Mouse (Mus musculus) CH12.LX (cell line): ENCODE measurements at regions not wholly inside any gene's neighbourhood (a gene's known extent, or its start where the extent isn't known, plus 50 kb on each side); places are given as distances from the start of the nearest gene placed in this dataset.
A peak's percentile ranks its signal among the peaks of the same experiment; 100 is the strongest.

ENCODE experiments used
- DNase-seq: peaks from one replicate; pipeline ENCODE4 v3.0.0-alpha.2; 2013; ENCODE audit errors: extremely low read depth
- H3K27ac ChIP-seq: 2 replicates; pipeline ENCODE4 v1.5.1; 2012; ENCODE audit warnings: low read depth, mild to moderate bottlenecking, control low read depth, moderate library complexity; ENCODE audit not compliant: insufficient read depth
- H3K27me3 ChIP-seq: replicated peaks from 2 replicates; pipeline ENCODE3; 2012; ENCODE audit warnings: inconsistent platforms
- H3K36me3 ChIP-seq, 2 experiments: replicated peaks in 1 of 2; 2 replicates each; pipeline versions ENCODE3 to v1.6.1; 2012; ENCODE audit warnings: inconsistent platforms in 1 of 2, low read length in 1 of 2, mild to moderate bottlenecking in 1 of 2, mixed read lengths in 1 of 2, moderate library complexity in 1 of 2; ENCODE audit not compliant: control insufficient read depth in 1 of 2, insufficient read depth in 1 of 2
- H3K4me1 ChIP-seq, 2 experiments: 2 replicates each; pipeline ENCODE4 v1.6.1; 2012; ENCODE audit warnings: inconsistent platforms in 1 of 2, moderate library complexity in 1 of 2; ENCODE audit not compliant: insufficient read depth in 2 of 2, control insufficient read depth in 1 of 2
- H3K4me2 ChIP-seq: 2 replicates; pipeline ENCODE4 v1.6.1; 2012; ENCODE audit warnings: low read depth, mild to moderate bottlenecking, control low read depth; ENCODE audit not compliant: poor library complexity, insufficient read depth, severe bottlenecking
- H3K4me3 ChIP-seq, 3 experiments: fragments of 150-350 bp in 1 of 3; sonication (generic) in 1 of 3; replicated peaks in 1 of 3; 2 replicates each; pipeline versions ENCODE3 to v1.5.1; 2011 to 2012; ENCODE audit warnings: low read depth in 2 of 3, low read length in 2 of 3, mild to moderate bottlenecking in 2 of 3, moderate library complexity in 2 of 3, control low read depth in 1 of 3, improper control_type of control experiment in 1 of 3, inconsistent platforms in 1 of 3, mixed read lengths in 1 of 3; ENCODE audit not compliant: poor library complexity in 1 of 3
- H3K79me2 ChIP-seq: replicated peaks from 2 replicates; pipeline ENCODE4 v1.6.1; 2012; ENCODE audit warnings: mild to moderate bottlenecking, moderate library complexity; ENCODE audit not compliant: control insufficient read depth, poor library complexity, insufficient read depth, severe bottlenecking; ENCODE audit errors: extremely low read depth
- H3K9ac ChIP-seq: 2 replicates; pipeline ENCODE4 v1.6.1; 2012; ENCODE audit warnings: low read depth, mild to moderate bottlenecking, control low read depth, moderate library complexity; ENCODE audit not compliant: insufficient read depth
- H3K9me3 ChIP-seq: replicated peaks from 2 replicates; pipeline ENCODE3; 2012; ENCODE audit warnings: low read length, inconsistent platforms, mixed read lengths
- CHD2 ChIP-seq: IDR thresholded peaks from 2 replicates; pipeline ENCODE4 v1.6.1; 2011; ENCODE audit warnings: low read length, improper control_type of control experiment
- MAFK ChIP-seq: IDR thresholded peaks from 2 replicates; pipeline ENCODE4 v1.6.1; 2011; ENCODE audit warnings: low read length, improper control_type of control experiment; ENCODE audit not compliant: insufficient replicate concordance
- MXI1 ChIP-seq: IDR thresholded peaks from 2 replicates; pipeline ENCODE4 v1.6.1; 2011; ENCODE audit warnings: mild to moderate bottlenecking, low read depth, low read length, improper control_type of control experiment
- NELFE ChIP-seq: IDR thresholded peaks from 2 replicates; pipeline ENCODE4 v1.6.1; 2011; ENCODE audit warnings: low read depth, low read length, improper control_type of control experiment
- RCOR1 ChIP-seq: conservative IDR thresholded peaks from 2 replicates; pipeline ENCODE4 v1.6.1; 2012; ENCODE audit warnings: low read depth, mild to moderate bottlenecking, inconsistent platforms, low read length, improper control_type of control experiment
- SMC3 ChIP-seq: IDR thresholded peaks from 2 replicates; pipeline ENCODE4 v1.6.1; 2011; ENCODE audit warnings: low read depth, low read length, improper control_type of control experiment
- ZNF384 ChIP-seq: IDR thresholded peaks from 2 replicates; pipeline ENCODE4 v1.6.1; 2012; ENCODE audit warnings: low read depth, low read length, improper control_type of control experiment, inconsistent platforms
- dilution Hi-C: fragments of 300-500 bp; cut with MboI; formaldehyde crosslinking; loops from 2 replicates; pipeline ENCODE4 v1.14.3; 2020; ENCODE audit warnings: low sequenced_read_pairs; ENCODE audit not compliant: extremely low pct_unique_long_range_greater_than_20kb, extremely low pct_ligation_motif_present
- in situ Hi-C: fragments of 300-500 bp; cut with MboI; formaldehyde crosslinking; loops from 3 replicates; pipeline ENCODE4 v1.14.3; 2019; ENCODE audit warnings: low sequenced_read_pairs, low pct_ligation_motif_present, low pct_unique_long_range_greater_than_20kb, mixed read lengths

DNA sequence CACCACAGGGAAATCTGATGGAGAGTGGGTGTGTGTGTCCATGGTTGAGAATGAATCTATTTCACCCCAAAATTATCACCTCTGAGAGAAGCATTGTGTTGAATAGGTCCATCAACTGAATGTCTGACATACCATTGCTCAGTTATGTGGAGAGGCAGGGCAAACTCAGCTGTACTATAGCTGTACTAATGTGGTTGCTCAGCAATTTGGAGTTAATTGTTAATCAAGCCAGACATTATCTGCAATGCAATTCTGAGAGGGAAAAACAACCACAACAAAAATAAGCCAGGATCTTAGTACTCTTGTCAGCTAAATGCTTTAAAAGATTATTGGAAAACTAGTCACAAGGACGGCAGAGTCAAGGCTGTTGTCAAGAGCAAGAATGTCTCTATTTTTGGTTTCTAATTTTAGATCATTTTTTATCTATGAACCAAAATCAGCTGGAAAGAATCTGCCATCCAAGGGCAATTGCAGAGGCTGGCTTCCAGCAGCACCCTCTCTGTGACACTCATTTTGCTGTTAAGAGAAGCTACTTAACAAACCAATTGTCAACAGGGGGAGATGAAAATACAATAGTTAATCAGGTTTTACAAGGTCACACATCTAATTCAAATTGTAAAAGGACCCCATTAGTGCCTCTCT lies 180.3 kb downstream of the Tfap2b start:
- Histone ChIP-seq H3K4me2 (no peak overlapping the region), H3K27me3 (no peaks in the 10 kb centered on the region), H3K4me1 (no peaks in the 10 kb centered on the region), H3K36me3 (no peaks in the 10 kb centered on the region), H3K9ac (no peak overlapping the region), H3K27ac (no peak overlapping the region), H3K79me2 (no peaks in the 10 kb centered on the region), H3K4me3 (no peak overlapping the region), H3K9me3 (peaks cover 33% of the 10 kb centered on the region)
- TF ChIP-seq NELFE = no peak
- DNase-seq = no peak
- dilution Hi-C loops (no loop called here), in situ Hi-C loops (no loop called here)

DNA sequence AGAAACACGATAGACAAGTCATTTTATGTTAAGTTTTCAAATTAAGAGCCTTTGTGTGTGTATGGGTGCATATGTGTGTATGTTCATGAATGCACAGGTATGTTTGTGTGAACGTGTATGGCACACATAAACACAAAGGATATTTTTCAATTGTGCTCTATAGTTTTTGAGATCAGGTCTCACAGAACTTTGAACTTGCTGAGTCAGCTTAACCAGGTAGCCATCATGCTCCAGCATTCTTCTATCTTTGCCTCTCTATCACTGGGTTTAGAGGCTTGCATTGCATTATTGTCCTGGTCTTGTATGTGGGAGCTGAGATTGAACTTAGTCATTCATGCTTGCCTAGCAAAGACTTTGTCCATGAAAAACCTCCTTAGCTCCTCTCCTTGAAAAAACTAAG lies 198.8 kb downstream of the Tfap2b start:
- in situ Hi-C loops = no loop called here

DNA sequence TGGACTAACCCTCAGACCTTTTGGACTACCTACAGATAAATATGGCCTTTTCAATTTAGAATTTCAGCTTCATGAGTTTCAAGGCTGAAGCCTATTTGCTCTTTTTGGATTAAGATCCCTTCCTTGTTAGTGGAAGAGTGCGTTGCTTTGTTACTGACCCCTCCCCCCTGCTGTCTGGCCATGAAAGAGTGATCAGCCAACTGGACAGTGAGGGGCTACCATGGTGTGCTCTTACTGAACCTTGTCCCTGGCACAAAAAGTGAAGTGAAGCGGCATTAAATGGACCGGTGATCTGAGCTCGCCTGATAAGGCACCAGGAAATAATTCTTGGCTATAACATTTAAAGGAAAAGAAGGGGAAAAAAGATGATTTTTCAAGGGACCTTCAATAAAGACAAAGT lies 203.6 kb downstream of the Tfap2b start:
- TF ChIP-seq MXI1 (no peak), CHD2 (no peak), ZNF384 (no peak), RCOR1 (no peak)
- DNase-seq = no peak
- Histone ChIP-seq H3K9me3 (peaks cover 41% of the 10 kb centered on the region), H3K79me2 (no peaks in the 10 kb centered on the region), H3K4me2 (no peak overlapping the region), H3K4me1 (no peaks in the 10 kb centered on the region), H3K4me3 (no peak overlapping the region), H3K27me3 (no peaks in the 10 kb centered on the region), H3K27ac (no peak overlapping the region), H3K36me3 (no peaks in the 10 kb centered on the region), H3K9ac (no peak overlapping the region)
- dilution Hi-C loops (no loop called here), in situ Hi-C loops (no loop called here)

More for the DNA sequence above, 198.8 kb downstream of the Tfap2b start:
- no peak for DNase-seq
- Histone ChIP-seq H3K36me3 (no peaks in the 10 kb centered on the region), H3K4me2 (no peak overlapping the region), H3K4me1 (no peaks in the 10 kb centered on the region), H3K4me3 (no peak overlapping the region), H3K79me2 (no peaks in the 10 kb centered on the region), H3K27me3 (no peaks in the 10 kb centered on the region), H3K9ac (no peak overlapping the region), H3K9me3 (peaks cover 24% of the 10 kb centered on the region), H3K27ac (no peak overlapping the region)
- dilution Hi-C loops = no loop called here
- TF ChIP-seq SMC3 (no peak), MAFK (0 out of 2 replicates have a peak, but pooled peaks have one; percentile 53), RCOR1 (no peak)
